Mouse (Mus musculus) telencephalon, adult 2 months (tissue): ENCODE results near the gene Erbb3.

Source experiments
- DNase-seq: peaks from one replicate; pipeline ENCODE4 v3.0.0-alpha.2; 2011; ENCODE audit warnings: low read depth, low spot score

The Erbb3 gene

GRCm38 (mm10) chr10:128612433-128613153, 23.1 kb upstream of the Erbb3 start:
- DNase-seq: peak; percentile 54

GRCm38 (mm10) chr10:128606483-128606882, 17.0 kb upstream of the Erbb3 start:
- DNase-seq: no peak

GRCm38 (mm10) chr10:128602470-128603128, 13.1 kb upstream of the Erbb3 start:
- DNase-seq: no peak

DNA sequence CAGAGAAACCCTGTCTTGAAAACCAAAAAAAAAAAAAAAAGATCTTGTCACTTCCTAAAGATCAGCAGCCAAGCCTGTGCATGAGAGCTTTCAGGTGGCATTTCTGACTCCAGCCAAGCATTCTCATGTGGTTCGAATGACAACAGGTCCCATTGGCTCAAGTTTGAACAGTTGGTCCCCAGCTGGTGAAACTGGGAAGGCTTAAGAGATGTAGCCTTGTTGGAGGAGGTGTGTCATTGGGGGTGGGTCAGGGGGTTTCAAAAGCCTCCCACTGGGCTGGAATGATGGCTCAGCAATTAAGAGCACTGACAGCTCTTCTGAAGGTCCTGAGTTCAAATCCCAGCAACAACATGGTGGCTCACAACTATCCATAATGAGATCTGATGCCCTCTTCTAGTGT, 12.0 kb upstream of the Erbb3 start:
- DNase-seq: no peak

- DNase-seq: no peak
Measured at GRCm38 (mm10) chr10:128598476-128598875, 9.0 kb upstream of the Erbb3 start.

- DNase-seq: no peak
Measured at GRCm38 (mm10) chr10:128592797-128593196, 3.3 kb upstream of the Erbb3 start.

- no peak for DNase-seq
Measured at GRCm38 (mm10) chr10:128591436-128591835, 2.0 kb upstream of the Erbb3 start.

DNA sequence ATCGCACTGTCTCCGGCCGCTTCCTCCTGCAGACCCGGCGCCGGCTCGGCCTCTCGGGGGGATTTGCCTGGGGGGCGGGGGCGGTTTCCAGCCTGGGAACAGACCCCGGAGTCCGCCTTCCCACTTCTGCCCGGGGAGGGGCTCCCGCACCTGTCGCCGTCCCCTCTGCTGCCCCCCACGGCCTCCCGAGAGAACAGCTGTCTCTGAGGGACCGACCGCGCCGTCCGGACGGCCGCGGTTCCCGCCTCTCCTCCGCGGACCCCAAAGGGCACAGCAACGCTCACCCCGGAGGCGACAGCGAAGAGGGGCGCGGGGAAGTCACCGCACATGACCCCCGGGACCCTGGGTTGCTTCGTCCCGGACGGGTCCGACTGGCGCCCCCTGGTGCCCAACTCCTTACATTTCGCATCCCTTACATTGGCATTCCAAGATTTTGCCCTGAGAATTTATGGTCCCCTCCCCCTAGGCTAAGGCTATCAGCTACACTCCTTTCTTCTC, 790 bp upstream of the Erbb3 start:
- no peak for DNase-seq

- DNase-seq: no peak
Measured at GRCm38 (mm10) chr10:128588775-128589463, 533 bp downstream of the Erbb3 start.

DNA sequence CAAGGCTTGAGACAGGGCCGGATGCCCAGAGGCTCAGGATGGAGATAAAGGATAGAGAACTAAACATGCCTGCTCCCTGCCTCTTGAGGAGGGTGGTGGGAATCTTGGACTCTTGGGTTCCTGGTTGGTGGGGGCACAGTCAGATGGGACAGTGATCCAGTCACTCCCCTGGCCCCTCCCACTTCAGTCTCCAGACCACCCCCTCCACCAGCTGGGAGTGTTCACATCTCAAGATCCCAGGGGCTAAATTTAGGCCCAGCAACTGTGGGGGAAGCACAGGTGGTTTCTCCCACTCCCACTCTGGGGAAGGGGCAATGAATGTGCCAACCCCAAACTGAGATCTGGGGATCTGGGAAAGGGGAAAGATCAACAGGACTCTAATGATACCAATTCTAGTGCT, 1.3 kb downstream of the Erbb3 start:
- DNase-seq: no peak

GRCm38 (mm10) chr10:128587697-128588096, 1.8 kb downstream of the Erbb3 start:
- DNase-seq: no peak

DNA sequence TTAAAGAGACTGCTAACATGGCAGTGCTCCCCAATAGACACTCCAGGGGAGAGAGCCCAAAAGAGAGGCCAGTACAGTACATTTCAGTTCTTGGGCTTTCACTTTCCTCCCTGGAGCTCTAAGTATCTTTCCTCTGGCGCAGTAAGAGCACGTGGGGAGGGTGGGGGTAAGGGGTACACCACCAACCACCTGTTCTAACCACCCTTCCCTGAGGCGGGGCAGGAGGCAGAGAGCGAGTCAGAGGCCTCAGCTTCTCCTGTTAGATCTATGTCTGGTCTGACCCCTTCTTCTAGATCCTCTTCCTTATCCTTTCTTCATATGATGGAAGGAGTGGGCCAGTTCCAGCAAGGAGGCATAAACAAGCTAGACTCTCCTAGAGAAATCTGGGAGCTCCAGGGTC, 2.3 kb downstream of the Erbb3 start:
- DNase-seq: no peak

DNA sequence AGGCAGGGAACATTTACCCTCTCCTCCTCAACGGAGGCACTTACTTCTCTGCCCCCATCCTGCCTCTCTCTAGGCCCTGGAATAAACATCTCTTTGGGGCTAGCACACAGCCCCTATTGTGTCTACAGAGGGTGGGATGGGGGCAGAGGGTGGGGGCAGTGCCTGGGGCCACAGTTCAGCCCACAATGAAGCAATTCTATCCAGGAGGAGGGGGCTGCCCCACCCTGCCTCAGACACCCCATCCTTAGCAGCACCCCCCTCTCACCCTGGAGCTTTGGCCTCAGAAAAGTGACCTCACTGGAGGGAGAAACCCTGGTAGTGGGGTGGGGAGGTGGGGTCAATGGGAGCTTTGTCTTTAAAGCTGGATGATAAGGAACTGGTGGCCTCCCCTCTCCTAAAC, 2.9 kb downstream of the Erbb3 start:
- peak; percentile 66 for DNase-seq

GRCm38 (mm10) chr10:128584386-128584785, 5.1 kb downstream of the Erbb3 start:
- no peak for DNase-seq

- no peak for DNase-seq
Measured at GRCm38 (mm10) chr10:128583644-128584043, 5.8 kb downstream of the Erbb3 start.

DNA sequence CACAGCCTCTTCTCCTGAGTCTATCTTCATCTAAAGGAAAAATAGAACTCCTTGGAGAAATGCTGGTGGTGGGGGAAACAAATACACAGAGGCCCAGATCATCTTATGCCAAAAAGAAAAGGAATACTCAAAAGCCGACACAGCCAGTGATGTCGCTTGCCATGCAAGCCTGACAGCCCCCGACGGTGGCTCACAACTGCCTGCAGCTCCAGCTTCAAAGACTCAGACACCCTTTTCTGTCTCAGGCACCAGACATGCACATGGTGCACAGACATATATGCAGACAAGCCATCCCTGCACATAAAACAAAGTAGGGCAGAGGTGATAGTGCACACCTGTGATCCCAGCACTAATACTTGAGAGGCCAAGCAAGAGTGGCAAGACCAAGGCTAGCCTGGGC, 9.7 kb downstream of the Erbb3 start:
- DNase-seq: no peak

DNA sequence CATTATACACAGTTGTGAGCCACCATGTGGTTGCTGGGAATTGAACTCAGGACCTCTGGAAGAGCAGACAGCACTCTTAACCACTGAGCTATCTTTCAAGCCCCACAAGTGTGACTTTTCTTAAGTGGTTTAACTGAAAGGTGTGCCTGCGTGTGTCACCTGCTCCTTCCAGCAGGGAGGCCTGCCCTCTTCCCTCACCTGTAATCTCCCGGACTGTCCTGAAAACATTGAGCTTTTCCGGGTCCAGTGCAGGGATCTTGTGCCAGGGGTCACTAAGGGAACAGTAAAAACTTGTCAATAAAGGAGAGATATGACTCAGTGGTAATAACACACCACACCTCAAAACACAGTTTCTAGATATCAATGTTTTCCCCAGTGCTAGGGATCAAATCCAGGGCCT, 10.2 kb downstream of the Erbb3 start:
- no peak for DNase-seq

DNA sequence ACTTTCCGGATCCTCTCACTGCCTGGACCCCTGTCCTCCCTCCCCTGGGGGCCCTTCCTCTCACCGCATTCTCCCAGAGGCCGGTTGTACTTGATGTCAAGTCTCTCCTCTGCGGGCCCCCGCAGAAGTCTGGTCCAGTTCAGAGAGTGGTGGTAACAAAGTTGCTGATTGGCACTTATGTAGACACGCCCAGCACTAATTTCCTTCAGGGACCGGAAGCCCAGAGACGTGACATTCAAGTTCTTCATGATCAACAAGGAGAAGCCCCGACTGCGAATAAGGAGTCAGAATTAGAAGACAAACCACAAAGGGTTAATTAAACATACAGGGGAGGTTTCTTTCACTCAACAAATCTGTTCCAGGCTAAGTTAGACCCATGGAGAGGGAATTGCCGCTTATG, 11.1 kb downstream of the Erbb3 start:
- DNase-seq: no peak

- DNase-seq: no peak
Measured at GRCm38 (mm10) chr10:128575063-128575462, 14.4 kb downstream of the Erbb3 start.

DNA sequence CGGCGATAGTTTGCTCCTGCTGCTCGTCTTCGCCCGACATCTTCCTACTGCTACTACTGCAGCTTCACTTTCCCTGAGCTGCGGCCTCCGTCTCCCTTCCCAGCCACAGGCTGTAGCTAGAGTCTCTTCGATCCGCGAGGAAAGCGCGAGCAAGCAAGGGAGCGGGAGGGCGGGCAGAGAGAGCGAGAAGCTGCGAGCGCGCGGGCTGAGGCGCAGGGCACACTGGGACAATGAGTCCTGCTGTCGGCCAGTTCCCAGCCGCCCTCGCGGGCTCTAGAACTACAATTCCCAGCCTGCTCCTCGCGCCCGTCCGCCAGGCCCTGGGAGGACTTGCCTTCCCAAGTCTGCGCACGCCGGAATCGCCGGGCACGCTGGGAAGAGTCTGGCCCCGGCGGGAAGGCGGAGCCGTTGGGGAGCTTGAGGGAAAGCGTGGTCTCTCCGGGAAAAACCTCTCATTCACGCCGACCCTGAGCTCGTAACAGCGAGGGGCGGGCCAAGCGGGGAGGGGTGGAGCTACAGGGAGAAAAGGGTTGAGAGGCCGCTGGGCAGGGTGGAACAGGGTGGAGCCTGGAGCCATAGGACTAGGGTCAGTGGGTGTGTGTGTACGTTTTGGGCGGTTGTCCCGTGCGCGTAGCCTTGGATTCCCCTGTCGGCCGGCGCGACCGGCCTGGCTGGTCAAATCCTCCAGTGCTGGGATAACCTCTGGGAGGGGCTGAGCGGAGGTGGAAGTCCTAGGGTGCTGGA, 23.5 kb downstream of the Erbb3 start, which contains the start of gene Pa2g4:
Gene Pa2g4, minus strand, starts transcription at position 200 of the 744 bp plus-strand sequence.
- DNase-seq: peak; percentile 98

DNA sequence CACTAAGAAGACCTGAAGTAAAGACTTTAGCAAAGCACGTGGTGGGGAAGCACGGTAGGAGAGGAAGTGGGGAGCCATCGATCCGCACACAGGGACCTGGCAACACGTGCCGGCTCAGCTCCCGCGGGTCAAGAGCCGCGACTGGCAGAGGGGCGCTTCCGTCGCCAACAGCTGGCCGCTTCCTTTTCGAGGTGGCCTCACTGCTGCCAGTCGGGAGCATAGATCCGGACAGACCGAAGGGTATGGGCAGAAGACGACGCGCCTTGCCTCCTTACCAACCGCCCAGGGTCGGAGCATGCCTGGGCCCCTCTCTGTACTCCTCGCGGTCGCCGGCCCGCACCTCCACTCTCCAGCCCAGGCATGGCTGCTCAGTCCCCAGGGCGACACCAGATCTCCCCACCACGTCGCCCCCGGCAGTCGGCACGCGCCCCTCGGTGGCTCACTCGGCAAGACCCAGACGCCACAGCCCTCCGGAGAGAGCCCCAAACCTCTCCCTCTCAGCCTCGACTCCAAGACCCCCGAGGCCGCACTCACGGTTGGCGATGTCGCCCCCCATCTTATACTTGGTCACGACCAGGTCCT, 24.2 kb downstream of the Erbb3 start:
- DNase-seq: no peak
